Mouse (Mus musculus): ENCODE data around the gene Zfp780b.
"Not testable (repeated sequence)": the region's sequence is repeated elsewhere in the genome, so short reads cannot be mapped to it uniquely, and the experiment has no call there.

The Zfp780b gene

DNA sequence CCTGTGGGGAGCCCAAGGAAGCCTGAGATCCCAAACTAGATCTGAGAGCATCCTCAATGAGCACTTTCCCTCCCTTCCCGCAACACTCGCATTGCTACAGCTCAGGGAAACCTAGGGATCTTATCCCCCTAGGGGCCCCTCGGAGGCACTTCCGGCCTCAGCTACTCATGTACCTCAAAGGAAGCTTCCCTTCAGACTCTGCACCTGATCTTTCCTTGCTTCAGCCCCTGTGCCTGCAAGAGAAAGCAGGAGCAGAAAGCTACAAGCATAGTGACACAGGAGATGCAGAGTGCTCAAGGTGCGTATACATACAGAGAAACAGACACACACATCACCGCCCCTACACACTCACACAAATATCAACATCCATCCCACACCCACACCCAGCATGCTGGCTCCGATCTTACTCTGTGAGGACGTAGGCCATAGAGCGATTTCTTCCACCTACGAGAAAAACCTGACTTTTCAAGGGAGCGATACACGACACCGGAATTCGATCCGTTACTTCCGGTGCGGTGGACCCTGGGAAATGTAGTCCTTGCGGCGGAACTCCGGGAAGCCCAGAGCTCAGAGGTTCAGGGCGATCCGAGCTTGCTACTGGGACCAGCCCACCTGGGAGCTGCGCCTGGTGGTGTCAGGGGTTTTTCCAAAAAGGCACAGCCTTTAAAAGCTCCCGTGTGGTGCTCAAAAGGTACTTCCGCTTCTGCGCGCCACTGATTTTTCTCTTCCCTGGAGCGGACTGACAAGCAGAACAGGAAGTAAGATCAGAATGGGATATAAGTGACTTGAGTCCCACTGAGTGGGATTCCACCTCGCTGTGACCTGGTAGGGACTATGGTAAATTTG lies at the start of gene Zfp780b:
Zfp780b (minus strand) TSS at position 489 of the 846 bp plus-strand sequence.
- peak; percentile 79 for DNase-seq (ENCODE audit: low read depth, low spot score)

DNA sequence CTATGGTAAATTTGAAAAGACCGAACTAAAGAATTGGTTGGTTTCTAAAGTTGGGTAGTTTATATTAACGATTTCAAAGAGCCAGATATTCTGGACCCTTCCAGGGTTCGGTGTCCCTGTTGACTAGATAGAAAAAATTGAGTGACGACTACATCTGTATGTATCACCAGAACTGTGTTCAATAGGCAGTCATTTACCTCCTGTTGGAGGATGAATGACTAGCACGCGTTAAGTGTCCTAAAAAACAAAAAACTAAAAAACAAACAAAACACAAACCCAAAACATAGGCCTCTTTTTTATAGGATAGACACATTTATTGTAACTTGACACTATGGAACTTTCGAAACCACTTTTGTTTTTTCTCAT lies 35.5 kb upstream of the Zfp780b start:
- no peak for DNase-seq (ENCODE audit: low read depth, low spot score)

DNA sequence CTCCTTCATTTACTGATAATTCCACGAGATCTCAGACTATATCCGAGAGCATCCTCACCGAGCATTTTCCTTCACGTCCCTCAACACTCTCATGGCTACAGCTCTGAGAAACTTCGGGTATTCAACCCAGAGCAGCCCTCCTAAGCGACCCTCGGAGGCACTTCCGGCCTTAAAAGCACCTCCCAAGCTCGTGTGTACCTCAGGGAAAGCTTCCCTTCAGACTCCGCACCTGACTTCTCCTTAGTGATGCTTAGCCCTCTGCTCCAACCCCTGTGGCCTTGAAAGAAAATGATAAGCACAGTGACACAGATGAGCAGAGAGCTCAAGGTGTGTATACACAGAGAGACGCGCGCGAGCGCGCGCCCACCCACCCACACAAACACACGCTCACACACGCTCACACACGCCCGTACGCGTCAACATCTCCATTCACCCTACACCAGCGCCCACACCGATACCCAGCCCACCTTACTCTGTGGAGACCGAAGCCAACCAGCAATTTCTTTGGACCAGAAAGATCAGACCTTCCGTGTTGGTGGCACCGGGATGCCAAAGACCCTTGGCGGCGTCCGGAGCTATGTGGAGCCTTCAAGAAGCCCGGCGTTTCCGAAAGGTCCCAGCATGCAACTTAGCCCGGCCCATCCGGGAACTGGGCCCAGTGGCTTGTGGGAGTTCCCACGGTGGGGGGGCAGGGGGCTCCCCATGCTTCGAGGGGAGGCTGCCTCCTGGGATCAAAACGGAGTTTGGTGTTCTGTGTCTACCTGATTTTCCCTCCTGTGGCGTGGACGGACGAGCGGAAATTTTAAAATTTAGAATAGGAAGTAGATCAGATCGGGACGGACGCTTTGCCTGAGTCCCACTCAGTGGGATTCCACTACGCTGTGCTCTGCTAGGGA lies 34.8 kb upstream of the Zfp780b start, which contains the start of gene Zfp850:
Zfp850 (minus strand) TSS at position 567 of the 896 bp plus-strand sequence.
- peak; percentile 77 for DNase-seq (ENCODE audit: low read depth, low spot score)

DNA sequence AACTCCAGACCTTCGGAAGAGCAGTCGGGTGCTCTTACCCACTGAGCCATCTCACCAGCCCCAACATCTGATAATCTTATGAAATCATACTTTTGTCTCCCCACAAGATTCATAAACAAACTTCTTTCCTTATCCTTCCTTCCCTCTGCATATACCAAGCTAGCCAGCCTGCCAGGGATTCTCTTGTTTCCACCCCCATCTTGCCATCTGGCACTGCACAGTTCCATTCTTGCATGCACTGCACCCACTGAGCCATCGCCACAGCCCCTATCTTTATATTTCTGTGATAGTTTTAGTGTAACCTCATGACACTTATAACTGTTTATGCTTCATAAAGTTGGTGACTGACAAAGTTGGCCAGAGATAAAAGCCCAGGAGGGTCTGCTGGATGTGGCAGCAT lies 31.3 kb upstream of the Zfp780b start:
- no peak for DNase-seq (ENCODE audit: low read depth, low spot score)

DNA sequence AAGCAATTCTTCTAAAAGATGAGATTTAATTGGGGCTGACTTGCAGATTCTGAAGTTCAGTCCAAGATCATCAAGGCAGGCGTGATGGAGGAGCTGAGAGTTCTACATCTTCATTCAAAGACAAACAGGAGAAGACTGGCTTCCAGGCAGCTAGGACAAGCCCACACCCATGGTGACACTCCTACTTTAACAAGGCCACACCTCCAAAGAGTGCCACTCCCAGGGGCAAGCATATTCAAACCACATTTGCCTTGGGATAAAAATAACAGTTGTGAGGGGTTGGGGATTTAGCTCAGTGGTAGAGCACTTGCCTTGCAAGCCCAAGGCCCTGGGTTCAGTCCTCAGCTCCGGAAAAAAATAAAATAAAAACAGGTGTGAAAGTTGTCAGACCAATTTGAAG lies 3.2 kb upstream of the Zfp780b start:
- DNase-seq (ENCODE audit: low read depth, low spot score), result no peak

DNA sequence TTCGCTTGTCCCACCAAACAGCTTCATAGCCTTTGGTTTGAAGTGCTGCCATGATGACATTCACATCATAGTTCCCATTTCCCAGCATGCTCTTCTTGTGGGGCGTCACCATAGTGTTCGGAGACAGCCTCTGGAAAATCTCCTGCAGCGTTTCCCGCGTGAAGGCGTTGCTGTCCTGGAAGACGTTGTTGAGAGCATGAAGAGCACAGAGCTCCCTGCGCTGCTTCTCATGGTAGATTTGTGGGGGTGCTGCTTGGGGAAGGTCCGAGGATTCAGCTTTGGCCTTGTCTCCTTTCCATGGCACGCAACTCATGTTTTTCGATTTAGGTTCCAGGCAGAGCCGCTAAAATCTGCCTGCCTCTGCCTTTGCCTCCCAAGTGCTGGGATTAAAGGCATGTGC lies 29.5 kb downstream of the Zfp780b start:
- not testable (repeated sequence) for DNase-seq (ENCODE audit: low read depth, low spot score)

DNA sequence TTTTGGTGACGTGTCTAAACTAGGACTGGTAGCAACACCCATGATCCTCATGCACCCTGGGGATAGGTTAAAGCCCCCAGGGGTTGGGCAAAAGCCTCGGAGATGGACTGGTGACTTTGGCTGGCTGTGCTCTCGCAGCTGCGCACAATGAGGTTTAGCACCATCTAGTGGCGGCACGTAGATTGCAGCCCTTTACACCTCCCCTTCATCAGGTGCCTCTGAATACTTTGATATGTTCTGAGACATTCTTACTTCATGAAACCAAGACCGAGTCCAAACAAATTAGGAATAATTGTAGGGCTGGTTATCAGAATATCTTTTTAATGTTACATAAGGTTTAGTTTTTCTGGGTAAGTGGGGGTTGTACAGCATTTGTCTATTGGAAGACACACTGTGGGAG lies 37.1 kb downstream of the Zfp780b start:
- not testable (repeated sequence) for DNase-seq (ENCODE audit: low read depth, low spot score)

DNA sequence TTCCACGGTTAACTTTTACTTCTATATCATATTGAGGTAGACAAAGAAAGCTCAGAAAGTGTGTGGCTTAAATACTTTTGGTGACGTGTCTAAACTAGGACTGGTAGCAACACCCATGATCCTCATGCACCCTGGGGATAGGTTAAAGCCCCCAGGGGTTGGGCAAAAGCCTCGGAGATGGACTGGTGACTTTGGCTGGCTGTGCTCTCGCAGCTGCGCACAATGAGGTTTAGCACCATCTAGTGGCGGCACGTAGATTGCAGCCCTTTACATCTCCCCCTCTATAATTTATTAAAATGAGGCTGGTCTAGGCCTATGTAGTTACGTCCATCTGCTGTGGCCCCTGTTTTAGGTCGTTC lies 45.2 kb downstream of the Zfp780b start:
- not testable (repeated sequence) for DNase-seq (ENCODE audit: low read depth, low spot score)

DNA sequence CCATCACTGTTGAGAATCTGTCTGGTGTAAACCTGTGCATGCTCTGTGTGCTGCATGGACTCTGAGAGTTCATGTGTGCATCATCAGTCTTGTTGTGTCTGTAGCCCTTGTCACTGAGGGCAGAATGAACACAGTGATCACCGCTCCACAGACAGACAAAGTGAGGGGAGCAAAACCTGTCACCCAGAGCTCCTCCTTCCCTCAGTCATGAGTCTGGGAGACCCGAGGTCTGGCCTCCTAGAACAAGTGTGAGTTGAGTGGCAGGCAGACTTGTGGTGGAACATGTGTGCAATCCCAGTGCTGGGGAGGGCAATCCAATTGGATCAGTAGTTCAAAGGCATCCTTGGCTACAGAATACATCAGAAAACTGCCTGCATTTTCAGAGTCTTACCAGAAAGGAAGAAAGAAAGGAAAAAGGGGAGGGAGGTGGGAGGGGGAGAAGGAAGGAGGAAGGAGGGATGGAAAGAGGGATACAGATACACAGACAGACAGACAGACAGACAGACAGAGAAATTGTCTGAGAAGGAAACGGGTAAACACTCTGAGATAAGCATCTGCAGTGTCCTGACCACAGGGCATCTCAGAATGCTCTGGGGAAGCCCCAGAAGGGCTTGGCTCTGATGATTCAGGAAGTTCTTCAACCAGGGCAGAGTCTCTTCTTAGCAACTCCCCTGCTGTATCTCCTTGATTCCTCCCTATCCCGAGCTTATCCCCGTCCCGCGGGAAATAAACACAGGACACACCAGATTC lies 45.7 kb downstream of the Zfp780b start:
- no peak for DNase-seq (ENCODE audit: low read depth, low spot score)

DNA sequence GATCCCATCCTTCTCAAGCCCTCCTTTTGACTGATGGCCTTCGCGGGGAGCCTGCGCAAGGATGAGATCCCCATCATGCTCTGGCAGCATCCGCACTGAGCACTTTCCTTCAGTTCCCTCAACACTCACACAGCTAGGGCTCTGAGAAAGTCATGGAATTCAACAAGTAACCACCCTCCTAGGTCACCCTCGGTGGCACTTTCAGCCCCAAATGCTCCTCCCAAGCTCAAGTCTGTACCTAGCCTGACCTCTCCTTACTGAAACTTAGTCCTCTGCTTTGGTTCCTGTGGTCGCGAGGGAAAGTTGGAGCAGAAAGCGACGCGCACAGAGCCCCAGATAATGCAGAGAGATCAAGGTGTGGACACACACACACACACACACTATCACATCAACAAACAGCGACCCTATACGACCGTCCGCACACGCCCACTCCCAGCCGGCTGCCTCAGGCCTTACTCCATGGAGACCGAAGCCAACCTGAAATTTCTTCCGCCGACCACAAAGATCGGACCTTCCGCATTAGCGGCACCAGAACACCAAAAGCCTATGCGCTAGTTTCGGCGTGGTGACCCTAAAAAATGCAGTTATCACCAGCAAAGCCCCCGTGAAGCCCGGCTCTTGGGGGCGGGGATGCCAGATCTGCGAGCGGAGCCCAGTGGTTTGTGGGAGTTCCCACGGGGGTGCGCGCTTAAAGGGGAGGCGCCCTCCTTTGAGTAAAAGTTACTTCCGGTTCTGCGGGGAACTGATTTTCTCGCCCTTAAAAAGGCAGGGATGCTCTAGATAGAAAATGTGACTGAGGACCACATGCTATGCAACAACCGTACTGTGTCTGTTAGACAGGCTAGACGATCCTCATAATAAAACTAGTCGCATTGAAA lies 49.9 kb downstream of the Zfp780b start, which contains the start of gene Zfp974:
Zfp974 (minus strand) TSS at position 643 of the 878 bp plus-strand sequence.
- peak; percentile 70 for DNase-seq (ENCODE audit: low read depth, low spot score)

DNA sequence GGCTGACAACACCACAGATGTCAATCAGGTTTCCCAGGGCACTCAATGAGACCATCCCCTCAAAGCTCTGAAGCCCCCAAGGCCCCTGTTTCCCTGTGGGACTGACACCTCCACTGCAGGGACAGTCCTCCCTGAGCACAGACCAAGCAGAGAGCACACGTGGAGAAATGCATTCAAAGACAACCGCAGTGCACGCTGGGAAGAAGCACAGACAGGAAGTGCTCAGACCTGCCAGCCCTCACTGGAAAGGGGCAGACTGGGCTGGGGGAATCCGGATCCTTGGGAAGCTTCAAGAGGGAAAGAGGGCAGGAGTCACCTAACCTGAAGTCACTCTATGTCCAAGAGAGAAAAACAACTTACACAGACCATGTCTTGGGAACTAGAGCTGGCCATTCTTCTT lies 51.9 kb downstream of the Zfp780b start:
- not testable (repeated sequence) for DNase-seq (ENCODE audit: low read depth, low spot score)

DNA sequence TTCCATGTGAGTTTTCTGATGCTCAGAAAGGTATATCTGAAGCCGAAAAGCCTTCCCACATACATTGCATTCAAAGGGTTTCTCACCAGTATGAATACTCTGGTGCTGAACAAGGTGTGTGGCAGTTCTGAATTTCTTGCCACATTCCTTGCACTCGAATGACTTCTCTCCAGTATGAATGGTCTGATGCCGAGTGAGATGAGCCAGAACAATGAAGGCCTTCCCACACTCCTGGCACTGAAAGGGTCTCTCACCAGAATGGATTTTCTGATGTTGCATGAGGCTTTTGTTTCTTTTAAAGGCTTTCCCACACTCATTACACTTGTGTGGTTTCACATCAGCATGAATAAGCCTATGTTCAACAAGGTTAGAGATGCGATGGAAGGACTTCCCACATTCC lies 68.0 kb downstream of the Zfp780b start:
- not testable (repeated sequence) for DNase-seq (ENCODE audit: low read depth, low spot score)

Data from mesoderm, embryonic 11.5 days (tissue).